Mouse (Mus musculus) brain, adult 2 months (tissue): Measurements from ENCODE around the gene Accsl.
A peak's percentile ranks its signal among the peaks of the same experiment; 100 is the strongest.

Experiments
- DNase-seq: peaks from one replicate; pipeline ENCODE4 v3.0.0; 2011; ENCODE audit warnings: low read depth, low spot score

Gene Accsl

GRCm38 (mm10) chr2:93874606-93875005, 5.6 kb upstream of the Accsl start:
- no peak for DNase-seq

GRCm38 (mm10) chr2:93874227-93874514, 5.2 kb upstream of the Accsl start:
- no peak for DNase-seq

GRCm38 (mm10) chr2:93873449-93874226, 4.7 kb upstream of the Accsl start:
- DNase-seq, result no peak

GRCm38 (mm10) chr2:93872257-93872656, 3.3 kb upstream of the Accsl start:
- DNase-seq, result no peak

GRCm38 (mm10) chr2:93871411-93871925, 2.5 kb upstream of the Accsl start:
- no peak for DNase-seq

GRCm38 (mm10) chr2:93870842-93871241, 1.9 kb upstream of the Accsl start:
- DNase-seq, result peak; percentile 81

- no peak for DNase-seq
Observed at GRCm38 (mm10) chr2:93868566-93868965, 391 bp downstream of the Accsl start.

- DNase-seq, result no peak
Observed at GRCm38 (mm10) chr2:93863229-93863628, 5.7 kb downstream of the Accsl start.

- DNase-seq, result no peak
Observed at GRCm38 (mm10) chr2:93858845-93859244, 10.1 kb downstream of the Accsl start.

- DNase-seq, result no peak
Observed at GRCm38 (mm10) chr2:93851303-93851702, 17.7 kb downstream of the Accsl start.

GRCm38 (mm10) chr2:93850317-93850944, 18.5 kb downstream of the Accsl start:
- no peak for DNase-seq

- peak; percentile 89 for DNase-seq
Observed at GRCm38 (mm10) chr2:93849505-93850089, 19.4 kb downstream of the Accsl start, which contains the start of gene Accs. Gene Accs, minus strand, starts transcription at chr2:93849943.

- DNase-seq, result no peak
Observed at GRCm38 (mm10) chr2:93841349-93841748, 27.6 kb downstream of the Accsl start.

- DNase-seq, result peak; percentile 67
Observed at GRCm38 (mm10) chr2:93840109-93840508, 28.8 kb downstream of the Accsl start.

- no peak for DNase-seq
Observed at GRCm38 (mm10) chr2:93838931-93839330, 30.0 kb downstream of the Accsl start.

GRCm38 (mm10) chr2:93836232-93836785, 32.6 kb downstream of the Accsl start:
- DNase-seq, result peak; percentile 45

- DNase-seq, result no peak
Observed at GRCm38 (mm10) chr2:93835596-93835995, 33.4 kb downstream of the Accsl start.

- peak; percentile 96 for DNase-seq
Observed at GRCm38 (mm10) chr2:93823519-93823918, 45.4 kb downstream of the Accsl start.

GRCm38 (mm10) chr2:93822045-93822749, 46.8 kb downstream of the Accsl start, which contains the start of gene Ext2:
Gene Ext2, minus strand, starts transcription at chr2:93822568.
- peak; percentile 91 for DNase-seq

- no peak for DNase-seq
Observed at GRCm38 (mm10) chr2:93817791-93818190, 51.2 kb downstream of the Accsl start.

GRCm38 (mm10) chr2:93813343-93813742, 55.6 kb downstream of the Accsl start:
- DNase-seq, result no peak

- DNase-seq, result peak; percentile 80
Observed at GRCm38 (mm10) chr2:93811812-93812211, 57.1 kb downstream of the Accsl start.
